Mouse (Mus musculus) small intestine, adult 2 months (tissue): ENCODE data around the gene Fam120b.

Experiments
- CTCF ChIP-seq: fragments of 200-500 bp; IDR thresholded peaks from 2 replicates; pipeline ENCODE4 v1.5.1; 2012; ENCODE audit warnings: low read depth, mild to moderate bottlenecking, control low read depth, inconsistent platforms, low read length, moderate library complexity, mixed read lengths; ENCODE audit not compliant: insufficient replicate concordance, insufficient read length; ENCODE audit errors: extremely low read depth
- POLR2A ChIP-seq: fragments of 200-500 bp; IDR thresholded peaks from 2 replicates; pipeline ENCODE4 v1.6.1; 2012; ENCODE audit warnings: low read depth, mild to moderate bottlenecking, control low read depth, inconsistent platforms, low read length, moderate library complexity

GRCm38 (mm10) chr17:15432036-15432435, 36.0 kb downstream of the Fam120b start:
- no peak for TF ChIP-seq POLR2A
- TF ChIP-seq CTCF = no peak
